Mouse (Mus musculus): Measurements from ENCODE around the gene Strn3. TPM values are rescaled to one million over a fixed set of nuclear protein-coding genes. Genes with fewer than 3 reads are reported as not detected.

The Strn3 gene
- polyA plus RNA-seq, 1 experiment from 2014 or later = 55.2 TPM

DNA sequence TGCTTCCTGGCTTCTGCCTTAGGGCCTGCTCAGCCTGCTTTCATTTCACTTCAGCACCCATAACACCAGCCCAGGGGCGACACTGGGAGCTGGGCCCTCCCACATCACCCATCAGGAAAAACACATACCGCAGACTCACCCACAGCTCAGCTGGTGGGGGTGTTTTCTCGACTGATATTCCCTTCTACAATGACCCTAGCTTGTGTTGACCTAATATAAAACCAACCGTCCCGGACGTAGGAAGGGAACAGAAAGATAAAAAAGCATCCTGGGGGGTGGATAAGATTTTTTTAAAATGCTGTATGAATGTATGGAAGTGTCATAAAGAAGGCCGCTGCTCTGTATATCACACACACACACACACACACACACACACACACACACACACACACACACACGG is 122.2 kb downstream of the Strn3 start:
- no peak overlapping the region for H3K4me3 ChIP-seq (ENCODE audit: low read depth, low read length)
- 91% methylated on average over 8 of the region's 8 CpGs for WGBS
- no peak overlapping the region for H3K27ac ChIP-seq (ENCODE audit: low read depth, low read length)
- DNase-seq (ENCODE audit: low spot score, missing footprints) = no peak
- H3K9ac ChIP-seq (ENCODE audit: low read length) = no peak overlapping the region
- no peaks in the 10 kb centered on the region for H3K27me3 ChIP-seq (ENCODE audit: control insufficient read depth, insufficient read depth, low read length)
- no peak overlapping the region for H3K4me2 ChIP-seq
- H3K4me1 ChIP-seq (ENCODE audit: control insufficient read depth, insufficient read depth, low read length) = no peaks in the 10 kb centered on the region
- H3K36me3 ChIP-seq (ENCODE audit: control insufficient read depth, insufficient read depth, low read length) = no peaks in the 10 kb centered on the region
- H3K9me3 ChIP-seq (ENCODE audit: control insufficient read depth, low read length) = no peaks in the 10 kb centered on the region
- no peak for ATAC-seq (ENCODE audit: low FRiP score)

DNA sequence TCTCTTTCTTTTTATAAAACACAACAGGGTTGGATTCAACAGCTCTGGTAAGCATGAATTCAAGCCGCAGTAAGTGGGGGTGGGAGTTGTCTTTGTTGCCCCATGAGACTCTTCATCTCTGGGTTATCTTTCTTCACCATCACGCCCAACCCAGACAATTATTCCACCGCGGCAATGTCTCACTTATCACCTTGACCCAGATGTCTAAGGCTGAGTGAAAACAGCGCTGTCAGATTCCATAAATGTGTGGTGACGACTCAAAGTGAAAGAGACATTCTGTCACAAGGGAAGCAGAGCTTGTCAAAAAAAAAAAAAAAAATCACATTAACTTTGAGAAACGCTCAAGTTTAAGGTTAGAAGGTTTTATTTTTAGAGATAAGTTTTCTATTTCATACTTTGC is 124.5 kb downstream of the Strn3 start:
- DNase-seq (ENCODE audit: low spot score, missing footprints) (no peak), ATAC-seq (ENCODE audit: low FRiP score) (no peak)
- Histone ChIP-seq H3K9ac (ENCODE audit: low read length) (no peak overlapping the region), H3K4me1 (ENCODE audit: control insufficient read depth, insufficient read depth, low read length) (no peaks in the 10 kb centered on the region), H3K4me2 (no peak overlapping the region), H3K4me3 (ENCODE audit: low read depth, low read length) (no peak overlapping the region), H3K27me3 (ENCODE audit: control insufficient read depth, insufficient read depth, low read length) (no peaks in the 10 kb centered on the region), H3K9me3 (ENCODE audit: control insufficient read depth, low read length) (no peaks in the 10 kb centered on the region), H3K36me3 (ENCODE audit: control insufficient read depth, insufficient read depth, low read length) (no peaks in the 10 kb centered on the region), H3K27ac (ENCODE audit: low read depth, low read length) (no peak overlapping the region)
- 89% methylated on average over 7 of the region's 7 CpGs for WGBS

DNA sequence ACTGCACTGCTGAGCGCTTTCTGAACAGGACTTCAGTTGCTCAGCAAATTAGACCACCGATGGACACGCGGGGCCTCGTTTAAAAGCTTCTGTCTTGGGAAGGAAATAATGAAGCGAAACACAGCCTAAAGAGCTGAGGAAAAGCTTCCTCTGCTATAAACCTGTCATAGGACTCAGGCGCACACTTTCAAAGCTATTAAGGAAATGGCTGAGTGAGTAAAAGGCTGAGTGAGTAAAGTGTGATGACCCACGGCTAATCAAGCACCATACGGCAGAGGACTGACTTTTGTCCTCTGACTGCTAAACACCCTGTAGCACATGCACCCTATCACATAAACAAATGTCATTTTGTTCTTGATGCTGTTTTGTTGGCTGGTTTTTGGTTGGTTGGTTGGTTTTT is 130.3 kb downstream of the Strn3 start:
- no peak overlapping the region for H3K4me2 ChIP-seq
- H3K36me3 ChIP-seq (ENCODE audit: control insufficient read depth, insufficient read depth, low read length) = no peaks in the 10 kb centered on the region
- H3K27ac ChIP-seq (ENCODE audit: low read depth, low read length) = no peak overlapping the region
- no peaks in the 10 kb centered on the region for H3K4me1 ChIP-seq (ENCODE audit: control insufficient read depth, insufficient read depth, low read length)
- H3K9me3 ChIP-seq (ENCODE audit: control insufficient read depth, low read length) = no peaks in the 10 kb centered on the region
- no peak overlapping the region for H3K4me3 ChIP-seq (ENCODE audit: low read depth, low read length)
- 82% methylated on average over 9 of the region's 9 CpGs for WGBS
- no peak for ATAC-seq (ENCODE audit: low FRiP score)
- H3K27me3 ChIP-seq (ENCODE audit: control insufficient read depth, insufficient read depth, low read length) = no peaks in the 10 kb centered on the region
- DNase-seq (ENCODE audit: low spot score, missing footprints) = no peak
- no peak overlapping the region for H3K9ac ChIP-seq (ENCODE audit: low read length)

Other genes with a start within 250 kb of the Strn3 start
- 3.7 and 4.7 TPM in 2 replicates for gene Coch, start 98.6 kb downstream of the Strn3 start, polyA plus RNA-seq (2014; fragmentation: Nextera tagmentation; extraction: Ambion mirVana)
- 56.9 and 62.0 TPM in 2 replicates for gene Ap4s1, start 864 bp downstream of the Strn3 start, polyA plus RNA-seq (2014; fragmentation: Nextera tagmentation; extraction: Ambion mirVana)
- gene Hectd1, start 137.6 kb upstream of the Strn3 start, polyA plus RNA-seq (2014; fragmentation: Nextera tagmentation; extraction: Ambion mirVana) = 30.3 and 35.1 TPM in 2 replicates

Data from midbrain, embryonic 11.5 days (tissue).